Mouse (Mus musculus): ENCODE data around the gene Ccdc14. TPM values are rescaled to one million over a fixed set of nuclear protein-coding genes. Genes with fewer than 3 reads are reported as not detected.

Ccdc14 gene
- polyA plus RNA-seq, 1 experiment from 2014 or later, result 7.7 TPM

- Histone ChIP-seq H3K9ac (no peak overlapping the region), H3K27me3 (replicated peaks) (no peaks in the 10 kb centered on the region), H3K4me1 (no peaks in the 10 kb centered on the region), H3K27ac (no peak overlapping the region), H3K36me3 (no peaks in the 10 kb centered on the region), H3K4me2 (replicated peaks) (no peak overlapping the region), H3K9me3 (no peaks in the 10 kb centered on the region), H3K4me3 (no peak overlapping the region)
- ATAC-seq (ENCODE audit: low FRiP score, low read depth), result no peak
- WGBS, result 83% methylated on average over 1 of the region's 1 CpGs
These were observed 75.2 kb downstream of the Ccdc14 start for GRCm38 (mm10) chr16:34765666-34766065.

- Histone ChIP-seq H3K4me2 (replicated peaks) (no peak overlapping the region), H3K4me3 (no peak overlapping the region), H3K36me3 (no peaks in the 10 kb centered on the region), H3K4me1 (no peaks in the 10 kb centered on the region), H3K27me3 (replicated peaks) (no peaks in the 10 kb centered on the region), H3K9ac (no peak overlapping the region), H3K27ac (no peak overlapping the region), H3K9me3 (no peaks in the 10 kb centered on the region)
- 96% methylated on average over 1 of the region's 1 CpGs for WGBS
- no peak for ATAC-seq (ENCODE audit: low FRiP score, low read depth)
These were observed 75.8 kb downstream of the Ccdc14 start for GRCm38 (mm10) chr16:34766193-34766592.

DNA sequence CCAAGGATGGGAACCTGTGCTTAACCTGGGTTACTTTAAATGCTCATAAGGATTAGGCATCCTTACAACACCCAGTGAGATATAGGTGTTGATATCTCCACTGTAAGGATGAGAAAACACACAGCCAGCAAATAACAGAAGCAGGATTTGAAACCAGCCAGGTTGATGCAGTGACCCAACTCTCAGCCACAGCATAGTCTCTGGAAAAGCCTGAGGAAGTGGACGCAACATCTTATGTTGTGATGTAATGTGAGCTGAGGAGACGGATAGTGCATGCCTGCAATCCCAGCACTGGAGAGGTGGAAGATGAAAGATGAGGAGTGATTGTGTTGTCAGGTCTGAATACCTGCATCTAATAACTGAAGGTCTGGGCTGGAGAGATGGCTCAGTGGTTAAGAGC lies 77.0 kb downstream of the Ccdc14 start:
- WGBS, result 98% methylated on average over 2 of the region's 2 CpGs
- no peak overlapping the region for H3K4me3 ChIP-seq
- no peak overlapping the region for H3K4me2 ChIP-seq (replicated peaks)

DNA sequence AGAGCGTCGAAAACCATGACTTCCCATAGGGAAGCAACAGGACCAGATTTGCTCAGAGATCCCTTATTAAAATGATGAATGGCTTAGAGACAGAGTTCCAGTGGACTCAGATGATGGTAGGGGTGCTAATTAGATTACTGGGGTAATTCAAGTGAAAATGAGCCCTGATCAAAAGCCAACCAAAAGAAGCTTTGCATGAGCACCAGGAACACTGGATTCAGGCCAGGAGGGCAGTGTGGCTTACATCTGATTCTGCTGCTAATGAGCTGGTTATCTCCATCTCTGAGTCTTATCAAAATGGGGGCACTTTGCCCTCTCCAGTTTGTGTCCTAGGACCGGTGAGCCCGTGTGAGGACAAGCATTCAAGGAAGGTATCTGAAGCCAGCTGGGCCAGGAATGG lies 78.0 kb downstream of the Ccdc14 start:
- Histone ChIP-seq H3K9me3 (no peaks in the 10 kb centered on the region), H3K4me1 (peaks cover 6% of the 10 kb centered on the region; the same call in 1 of the 2 replicates), H3K9ac (no peak overlapping the region), H3K4me3 (no peak overlapping the region), H3K4me2 (replicated peaks) (no peak overlapping the region), H3K27me3 (replicated peaks) (no peaks in the 10 kb centered on the region), H3K36me3 (no peaks in the 10 kb centered on the region), H3K27ac (no peak overlapping the region)
- ATAC-seq (ENCODE audit: low FRiP score, low read depth), result no peak
- WGBS, result 77% methylated on average over 4 of the region's 4 CpGs

More for the DNA sequence above, 77.0 kb downstream of the Ccdc14 start:
- Histone ChIP-seq H3K36me3 (no peaks in the 10 kb centered on the region), H3K9ac (no peak overlapping the region), H3K9me3 (no peaks in the 10 kb centered on the region), H3K4me1 (no peaks in the 10 kb centered on the region), H3K27ac (no peak overlapping the region), H3K27me3 (replicated peaks) (no peaks in the 10 kb centered on the region)
- no peak for ATAC-seq (ENCODE audit: low FRiP score, low read depth)

- H3K36me3 ChIP-seq, result no peaks in the 10 kb centered on the region
- H3K9ac ChIP-seq, result no peak overlapping the region
- H3K9me3 ChIP-seq, result no peaks in the 10 kb centered on the region
- no peak overlapping the region for H3K27ac ChIP-seq
- no peaks in the 10 kb centered on the region for H3K27me3 ChIP-seq (replicated peaks)
- no peak overlapping the region for H3K4me2 ChIP-seq (replicated peaks)
- H3K4me3 ChIP-seq, result no peak overlapping the region
- WGBS, result 90% methylated on average over 4 of the region's 4 CpGs
- H3K4me1 ChIP-seq, result peaks cover 6% of the 10 kb centered on the region; the same call in 1 of the 2 replicates
- no peak for ATAC-seq (ENCODE audit: low FRiP score, low read depth)
These were observed 79.7 kb downstream of the Ccdc14 start for GRCm38 (mm10) chr16:34770127-34770526.

- Histone ChIP-seq H3K4me3 (no peak overlapping the region), H3K27ac (no peak overlapping the region), H3K4me2 (replicated peaks) (no peak overlapping the region), H3K27me3 (replicated peaks) (no peaks in the 10 kb centered on the region), H3K36me3 (no peaks in the 10 kb centered on the region), H3K9me3 (no peaks in the 10 kb centered on the region), H3K4me1 (peaks cover 6% of the 10 kb centered on the region; the same call in 1 of the 2 replicates), H3K9ac (no peak overlapping the region)
- 33% methylated on average over 4 of the region's 4 CpGs for WGBS
- ATAC-seq (ENCODE audit: low FRiP score, low read depth), result no peak
These were observed 82.1 kb downstream of the Ccdc14 start for GRCm38 (mm10) chr16:34772445-34773032.

Other genes starting within 250 kb of the Ccdc14 start
- gene Kalrn, start 117.1 kb upstream of the Ccdc14 start, polyA plus RNA-seq (2016; fragmentation: Nextera tagmentation; extraction: Ambion mirVana), result 25.5 and 26.9 TPM in 2 replicates
- not detected in 2 replicates for gene Ropn1, start 40.7 kb upstream of the Ccdc14 start, polyA plus RNA-seq (2016; fragmentation: Nextera tagmentation; extraction: Ambion mirVana)
- gene Mylk, start 54.6 kb downstream of the Ccdc14 start, polyA plus RNA-seq (2016; fragmentation: Nextera tagmentation; extraction: Ambion mirVana), result 5.1 and 6.3 TPM in 2 replicates